ENCODE assay signal across 23 mouse cellular contexts in the genomic region with DNA sequence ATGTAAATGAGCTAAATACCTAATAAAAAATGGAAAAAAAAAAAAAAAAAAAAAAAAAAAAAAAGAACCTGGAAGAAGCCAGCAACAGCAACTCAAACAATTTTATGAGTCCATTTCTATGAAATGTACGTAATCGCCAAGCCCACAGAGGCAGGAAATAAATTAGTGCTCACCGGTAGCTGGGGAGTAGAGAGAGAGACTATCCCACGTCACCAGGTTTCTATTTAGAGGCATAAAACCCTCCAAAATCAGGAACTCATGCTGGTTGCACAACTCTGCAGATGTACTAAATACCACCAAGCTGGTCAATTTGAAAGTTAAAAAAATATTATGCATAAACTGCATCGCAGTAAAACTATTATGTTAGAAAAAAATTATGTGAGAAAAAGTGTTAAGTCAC.
"Had no signal": no experiment of that assay in that cellular context is flagged by ENCODE, and none has a peak within 500 bp of the region (broad histone marks: within the 10 kb centered on the region; RNA-seq: fewer than 3 reads in every experiment).

No protein-coding gene starts in this region.

- H3K9ac ChIP-seq: limb, embryonic 13.5 days; liver, embryonic 12.5 days; liver, embryonic 15.5 days; lung, embryonic 15.5 days; midbrain, embryonic 13.5 days; neural tube, embryonic 12.5 days; neural tube, embryonic 15.5 days; stomach, embryonic 15.5 days had no signal

- H3K4me1 ChIP-seq: liver, embryonic 12.5 days; liver, embryonic 15.5 days; midbrain, embryonic 13.5 days; neural tube, embryonic 12.5 days; stomach, embryonic 15.5 days had no signal

- H3K4me2 ChIP-seq: limb, embryonic 13.5 days; liver, embryonic 12.5 days; liver, embryonic 15.5 days; lung, embryonic 15.5 days; midbrain, embryonic 13.5 days; neural tube, embryonic 12.5 days; neural tube, embryonic 15.5 days; stomach, embryonic 15.5 days had no signal

- H3K4me3 ChIP-seq: layer of hippocampus, adult 2 months; limb, embryonic 10.5 days; limb, embryonic 13.5 days; liver, embryonic 12.5 days; liver, embryonic 15.5 days; lung, embryonic 15.5 days; midbrain, embryonic 13.5 days; neural tube, embryonic 12.5 days; neural tube, embryonic 15.5 days; stomach, embryonic 15.5 days had no signal

- ATAC-seq: liver, embryonic 12.5 days; midbrain, embryonic 13.5 days; midbrain, embryonic 16.5 days had no signal

- H3K27ac ChIP-seq: layer of hippocampus, adult 2 months; limb, embryonic 10.5 days; limb, embryonic 13.5 days; liver, embryonic 12.5 days; liver, embryonic 15.5 days; lung, embryonic 15.5 days; midbrain, embryonic 13.5 days; neural tube, embryonic 12.5 days; neural tube, embryonic 15.5 days; stomach, embryonic 15.5 days had no signal

- H3K9me3 ChIP-seq: limb, embryonic 10.5 days; limb, embryonic 13.5 days; liver, embryonic 12.5 days; liver, embryonic 15.5 days; lung, embryonic 15.5 days; midbrain, embryonic 13.5 days; neural tube, embryonic 12.5 days; neural tube, embryonic 15.5 days; stomach, embryonic 15.5 days had no signal

- DNase-seq: kidney, adult 8-10 months; kidney, postnatal 14 days; kidney, postnatal 4 days; layer of hippocampus, adult 9-11 months; liver; lung, adult 18-20 months; lung, postnatal 10 days; lung, postnatal 36 days; right cerebral cortex, adult 18-20 months; right cerebral cortex, postnatal 14 days; spleen, adult 18-20 months; thymus, postnatal 25 days had no signal

- H3K27me3 ChIP-seq: limb, embryonic 13.5 days; liver, embryonic 12.5 days; liver, embryonic 15.5 days; lung, embryonic 15.5 days; midbrain, embryonic 13.5 days; neural tube, embryonic 12.5 days; neural tube, embryonic 15.5 days; stomach, embryonic 15.5 days had no signal

- H3K36me3 ChIP-seq: limb, embryonic 10.5 days; limb, embryonic 13.5 days; liver, embryonic 12.5 days; liver, embryonic 15.5 days; lung, embryonic 15.5 days; midbrain, embryonic 13.5 days; neural tube, embryonic 12.5 days; neural tube, embryonic 15.5 days; stomach, embryonic 15.5 days had no signal
